Mouse (Mus musculus): ENCODE measurements around the gene Lcn4.

Lcn4 gene

GRCm38 (mm10) chr2:26634629-26635488 lies 36.2 kb downstream of the Lcn4 start:
- no peak for DNase-seq (ENCODE audit: low read depth, low spot score)

DNA sequence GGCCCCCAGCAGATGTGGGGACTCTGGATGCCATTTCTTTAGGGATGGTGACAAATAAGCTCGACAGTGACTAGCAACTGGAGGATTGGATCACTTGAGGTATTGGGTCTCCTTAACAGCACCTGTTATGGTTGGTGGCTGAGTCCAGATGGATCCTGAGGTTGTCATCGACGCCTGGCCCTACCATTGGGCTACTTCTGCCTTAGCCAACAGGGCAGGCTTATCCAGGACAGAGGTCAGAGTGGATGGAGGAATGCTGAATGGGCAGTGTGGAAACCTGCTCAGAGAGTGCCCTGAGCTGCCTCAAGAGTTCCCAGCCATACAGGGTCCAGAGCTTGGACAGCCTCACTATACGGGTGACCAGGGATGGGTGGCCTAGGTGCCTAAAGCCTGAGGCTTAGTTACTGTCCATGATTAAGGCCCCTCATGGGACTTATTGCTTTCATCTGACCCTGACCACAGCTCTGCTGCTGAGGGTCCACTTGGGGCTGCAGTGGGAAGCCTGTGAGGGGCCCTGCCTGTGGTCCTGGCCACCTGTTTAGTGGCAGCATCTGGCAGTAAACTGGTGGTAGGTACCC lies 37.0 kb downstream of the Lcn4 start:
- no peak for DNase-seq (ENCODE audit: low read depth, low spot score)

DNA sequence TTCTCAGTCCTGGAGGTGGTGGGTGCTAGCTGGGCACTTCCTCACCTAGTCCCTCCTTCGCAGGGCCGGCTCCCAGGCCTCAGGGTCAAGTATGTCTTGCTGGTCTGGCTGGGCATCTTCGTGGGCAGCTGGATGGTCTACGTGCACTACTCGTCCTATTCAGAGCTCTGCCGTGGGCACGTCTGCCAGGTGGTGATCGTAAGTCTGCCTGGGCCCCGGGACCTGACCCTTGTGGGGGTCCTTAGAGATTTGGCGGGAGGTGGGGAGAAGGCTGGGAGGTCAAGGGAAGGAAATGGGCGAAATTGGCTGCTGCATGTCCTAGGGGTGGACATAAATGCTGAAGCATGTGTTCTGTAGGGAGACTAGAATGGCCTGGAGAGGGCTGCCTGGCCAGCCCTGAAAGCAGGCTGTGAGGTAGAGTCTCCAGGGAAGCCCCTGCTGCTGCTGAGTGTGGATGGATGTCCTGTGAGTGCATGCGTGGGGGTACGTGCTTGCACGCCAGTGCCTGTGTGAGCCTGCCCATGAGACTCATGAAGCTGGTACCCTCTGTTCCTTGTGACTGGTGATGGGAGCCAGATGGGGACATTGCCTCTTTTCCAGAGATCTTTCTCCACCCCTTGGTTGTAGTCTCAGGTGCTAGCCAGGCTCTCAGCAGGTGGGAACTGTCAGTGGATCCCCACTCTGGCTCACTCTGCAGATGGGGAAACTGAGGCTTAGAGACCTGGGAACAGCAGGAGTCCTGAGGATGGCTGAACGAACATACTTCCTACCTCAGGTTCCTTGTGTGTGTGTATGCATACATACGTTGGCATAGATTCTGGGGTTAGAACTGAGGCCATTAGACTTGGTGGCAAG lies 38.3 kb downstream of the Lcn4 start:
- no peak for DNase-seq (ENCODE audit: low read depth, low spot score)

DNA sequence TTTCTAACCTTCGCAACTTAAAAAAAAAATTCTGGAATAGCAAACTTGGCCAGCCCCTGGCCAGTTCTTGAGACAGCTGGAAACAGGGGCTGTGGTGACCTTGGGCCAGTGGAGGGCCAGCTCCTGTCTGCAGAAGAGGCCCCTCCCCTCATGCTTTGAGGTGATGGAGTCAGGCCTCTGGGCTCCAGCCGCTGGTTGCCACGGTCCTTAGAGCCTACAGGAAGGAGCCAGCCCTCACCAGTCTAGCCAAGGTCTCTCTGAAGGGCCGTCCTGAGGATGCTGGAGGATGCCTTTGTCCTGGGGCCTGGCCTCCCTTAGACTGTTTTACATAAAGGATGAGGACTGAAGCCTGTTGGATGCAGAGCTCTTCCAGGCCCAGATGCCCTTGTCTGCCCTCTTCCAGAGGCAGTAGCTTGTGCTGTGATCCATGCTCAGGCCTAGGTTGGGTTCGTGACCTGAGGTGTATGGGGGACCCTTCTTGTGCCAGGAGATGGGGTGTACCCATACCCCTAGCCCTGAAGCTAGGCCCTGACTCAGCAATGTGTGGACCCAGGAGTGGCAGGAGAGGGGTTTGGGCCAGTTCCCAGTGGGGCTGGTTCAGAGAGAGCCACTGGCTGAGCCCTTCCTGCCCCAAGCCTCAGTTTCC lies 42.2 kb downstream of the Lcn4 start:
- DNase-seq (ENCODE audit: low read depth, low spot score), result no peak

GRCm38 (mm10) chr2:26627921-26628739 lies 43.0 kb downstream of the Lcn4 start, which contains the start of gene Fam69b:
Gene Fam69b, plus strand, starts transcription at chr2:26628457.
- peak; percentile 83 for DNase-seq (ENCODE audit: low read depth, low spot score)

DNA sequence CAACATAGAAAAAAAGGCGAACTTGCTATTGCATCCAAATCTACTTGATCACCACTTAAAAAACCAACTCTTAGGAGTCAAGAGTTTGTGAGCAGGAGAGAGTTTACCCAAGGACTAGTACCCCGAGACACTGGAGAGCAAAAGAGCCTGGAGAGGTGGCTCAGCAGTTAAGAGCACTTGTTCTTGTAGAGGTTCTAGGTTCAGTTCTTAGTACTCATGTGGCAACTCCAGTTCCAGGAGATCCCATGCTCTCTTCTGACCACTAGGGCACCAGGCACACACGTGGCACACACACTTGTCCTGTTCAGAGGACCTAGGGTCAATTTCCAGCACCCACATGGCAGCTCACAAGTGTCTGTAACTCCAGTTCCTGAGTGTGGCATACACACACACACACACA lies 45.0 kb downstream of the Lcn4 start:
- no peak for DNase-seq (ENCODE audit: low read depth, low spot score)

DNA sequence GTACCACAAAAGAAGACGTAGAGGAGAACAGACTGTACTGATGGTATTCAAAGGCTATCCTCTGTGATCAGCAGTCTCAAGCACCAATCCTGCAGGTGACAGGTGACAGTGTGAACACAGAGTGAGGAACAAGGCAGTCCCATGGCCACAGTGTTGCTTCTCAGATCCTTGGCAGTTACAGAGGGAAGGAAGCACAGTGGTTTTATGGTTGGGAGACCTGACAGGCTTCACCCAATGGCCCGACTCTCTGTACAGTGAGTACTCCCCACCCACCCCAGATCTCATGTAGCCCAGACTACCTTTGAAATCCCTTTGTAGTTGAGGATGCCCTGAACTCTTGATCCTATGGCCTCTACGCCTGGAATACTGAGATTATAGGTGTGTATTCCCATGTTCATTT lies 45.7 kb downstream of the Lcn4 start:
- no peak for DNase-seq (ENCODE audit: low read depth, low spot score)

DNA sequence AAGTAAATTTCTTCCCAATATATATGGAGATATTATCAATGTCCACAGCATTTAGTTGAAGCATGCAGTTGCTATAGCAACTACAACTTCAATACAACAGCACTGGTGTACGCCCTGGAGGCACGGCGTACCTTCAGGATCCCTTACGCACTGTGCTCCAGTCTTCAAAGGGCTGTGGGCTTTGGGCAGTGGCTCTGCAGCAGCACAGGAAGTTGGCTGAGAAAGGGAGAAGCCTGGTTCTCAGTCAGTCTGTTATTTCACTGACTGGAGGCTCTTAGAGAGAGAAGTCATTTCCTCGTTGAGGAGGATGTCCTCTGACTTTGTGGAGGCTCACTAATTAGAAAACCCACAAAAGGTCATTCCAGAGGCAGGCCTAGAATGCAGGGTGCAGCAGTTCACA lies 48.1 kb downstream of the Lcn4 start:
- peak; percentile 80 for DNase-seq (ENCODE audit: low read depth, low spot score)

DNA sequence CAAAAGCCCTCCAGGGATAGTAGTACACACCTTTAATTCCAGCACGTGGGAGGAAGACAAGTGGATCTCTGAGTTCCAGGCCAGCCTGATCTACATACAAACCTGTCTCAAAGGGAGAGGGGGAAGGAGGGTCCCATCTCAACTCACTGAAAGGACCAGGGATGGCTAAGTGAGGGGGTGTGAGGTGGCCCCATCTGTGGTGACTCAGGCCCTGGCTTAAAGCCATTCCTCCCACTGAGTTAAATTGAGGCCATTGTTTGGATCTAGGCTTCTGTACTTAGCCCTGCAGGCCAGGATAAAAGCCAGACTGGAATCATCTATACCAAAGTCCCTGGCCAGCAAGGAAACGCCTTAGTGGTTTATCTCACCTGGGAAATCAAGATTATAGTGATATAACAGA lies 49.8 kb downstream of the Lcn4 start:
- DNase-seq (ENCODE audit: low read depth, low spot score), result no peak

DNA sequence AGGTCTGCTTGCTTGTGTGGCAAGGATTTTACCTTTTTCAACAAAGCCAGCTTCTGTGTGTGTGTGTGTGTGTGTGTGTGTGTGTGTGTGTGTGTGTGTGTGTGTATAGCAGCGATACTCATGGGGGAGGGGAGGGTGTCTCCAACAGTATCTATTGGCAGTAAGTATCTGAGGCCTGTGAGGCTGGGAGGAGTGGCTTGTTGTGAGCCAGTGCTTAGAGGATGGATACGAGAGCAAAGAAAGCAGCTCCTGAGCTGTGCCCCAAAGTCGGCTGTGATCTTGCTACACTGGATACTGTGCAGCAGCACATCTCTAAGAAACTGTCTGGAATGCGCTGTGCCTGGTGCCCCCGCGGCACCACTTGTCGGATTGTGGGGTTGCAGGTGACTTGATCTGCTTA lies 53.2 kb downstream of the Lcn4 start:
- no peak for DNase-seq (ENCODE audit: low read depth, low spot score)
